Mouse (Mus musculus) adrenal gland, postnatal 25 days (tissue): ENCODE measurements around the gene Slc30a10. TPM values are rescaled to one million over a fixed set of nuclear protein-coding genes. Genes with fewer than 3 reads are reported as not detected.

ENCODE experiments used
- DNase-seq: peaks from one replicate; pipeline ENCODE4 v3.0.0; 2021; ENCODE audit warnings: mixed read lengths
- total RNA-seq: library from RNA; stranded (reverse); gene quantifications from 2 replicates; pipeline ENCODE4 v1.2.3, GENCODE M21; 2021

Gene Slc30a10
- total RNA-seq, 1 experiment from 2014 or later, result not detected

GRCm38 (mm10) chr1:185462889-185463288 lies 8.2 kb downstream of the Slc30a10 start:
- DNase-seq, result no peak

GRCm38 (mm10) chr1:185469551-185470021 lies 14.9 kb downstream of the Slc30a10 start:
- DNase-seq, result no peak

GRCm38 (mm10) chr1:185472025-185472720 lies 17.5 kb downstream of the Slc30a10 start:
- no peak for DNase-seq

GRCm38 (mm10) chr1:185472730-185473129 lies 18.1 kb downstream of the Slc30a10 start:
- DNase-seq, result no peak

- DNase-seq, result no peak
These were observed 18.8 kb downstream of the Slc30a10 start for GRCm38 (mm10) chr1:185473437-185473836.

GRCm38 (mm10) chr1:185479861-185480260 lies 25.2 kb downstream of the Slc30a10 start:
- DNase-seq, result no peak

- DNase-seq, result no peak
These were observed 27.5 kb downstream of the Slc30a10 start for GRCm38 (mm10) chr1:185482001-185482761.

GRCm38 (mm10) chr1:185482762-185483161 lies 28.1 kb downstream of the Slc30a10 start:
- no peak for DNase-seq

- DNase-seq, result no peak
These were observed 28.9 kb downstream of the Slc30a10 start for GRCm38 (mm10) chr1:185483356-185484057.

- no peak for DNase-seq
These were observed 29.6 kb downstream of the Slc30a10 start for GRCm38 (mm10) chr1:185484281-185484680.

GRCm38 (mm10) chr1:185489893-185490292 lies 35.2 kb downstream of the Slc30a10 start:
- no peak for DNase-seq

- DNase-seq, result no peak
These were observed 36.0 kb downstream of the Slc30a10 start for GRCm38 (mm10) chr1:185490603-185491002.

GRCm38 (mm10) chr1:185493439-185494034 lies 38.9 kb downstream of the Slc30a10 start:
- DNase-seq, result no peak

- DNase-seq, result no peak
These were observed 42.3 kb downstream of the Slc30a10 start for GRCm38 (mm10) chr1:185496791-185497460.

- DNase-seq, result no peak
These were observed 46.0 kb downstream of the Slc30a10 start for GRCm38 (mm10) chr1:185500602-185501001.

GRCm38 (mm10) chr1:185501801-185502340 lies 47.2 kb downstream of the Slc30a10 start:
- peak; percentile 6 for DNase-seq

- no peak for DNase-seq
These were observed 47.9 kb downstream of the Slc30a10 start for GRCm38 (mm10) chr1:185502550-185502949.

- DNase-seq, result no peak
These were observed 54.4 kb downstream of the Slc30a10 start for GRCm38 (mm10) chr1:185509042-185509441.

GRCm38 (mm10) chr1:185511306-185511705 lies 56.7 kb downstream of the Slc30a10 start:
- no peak for DNase-seq

- no peak for DNase-seq
These were observed 60.9 kb downstream of the Slc30a10 start for GRCm38 (mm10) chr1:185515526-185515979.

GRCm38 (mm10) chr1:185516041-185516440 lies 61.4 kb downstream of the Slc30a10 start:
- no peak for DNase-seq
